Mouse (Mus musculus) liver, embryonic 12.5 days (tissue): ENCODE results near the gene Mpzl3. TPM values are rescaled to one million over a fixed set of nuclear protein-coding genes. Genes with fewer than 3 reads are reported as not detected.

Experiments
- ATAC-seq: fragments of 200-750 bp; cut with Nextera tagmentation; 2 replicates; pipeline ENCODE4 v1.8.0; 2017; ENCODE audit warnings: moderate number of reproducible peaks, mild to moderate bottlenecking, moderate library complexity
- H3K27ac ChIP-seq: fragments of 300-500 bp; sonication (generic); 2 replicates; pipeline ENCODE4 v1.5.1; 2016; ENCODE audit warnings: mild to moderate bottlenecking
- H3K27me3 ChIP-seq: fragments of 300-500 bp; sonication (generic); replicated peaks from 2 replicates; pipeline ENCODE4 v1.6.1; 2016; ENCODE audit warnings: mild to moderate bottlenecking, moderate library complexity
- H3K36me3 ChIP-seq: fragments of 300-500 bp; sonication (generic); 2 replicates; pipeline ENCODE4 v1.6.1; 2016; ENCODE audit warnings: mild to moderate bottlenecking, moderate library complexity
- H3K4me1 ChIP-seq: fragments of 300-500 bp; sonication (generic); 2 replicates; pipeline ENCODE4 v1.6.1; 2016
- H3K4me2 ChIP-seq: fragments of 300-500 bp; sonication (generic); 2 replicates; pipeline ENCODE4 v1.6.1; 2016; ENCODE audit warnings: mild to moderate bottlenecking, moderate library complexity
- H3K4me3 ChIP-seq: fragments of 300-500 bp; sonication (generic); 2 replicates; pipeline ENCODE4 v1.5.1; 2016; ENCODE audit warnings: mild to moderate bottlenecking, moderate library complexity
- H3K9ac ChIP-seq: fragments of 300-500 bp; sonication (generic); 2 replicates; pipeline ENCODE4 v1.6.1; 2016; ENCODE audit warnings: mild to moderate bottlenecking, moderate library complexity
- H3K9me3 ChIP-seq: fragments of 300-500 bp; sonication (generic); replicated peaks from 2 replicates; pipeline ENCODE4 v1.6.1; 2016; ENCODE audit warnings: mild to moderate bottlenecking, moderate library complexity
- WGBS: fragments of 180-500 bp; shearing (Covaris S2); methylation state at CpG from one replicate; pipeline ENCODE4 v1.1.7; 2016; ENCODE audit not compliant: insufficient replicate concordance; 5-methylcytosine and 5-hydroxymethylcytosine counted together
- polyA plus RNA-seq: library from polyadenylated mRNA; unstranded; fragments of >200 nt; fragmentation: Nextera tagmentation; extraction: Ambion mirVana; gene quantifications from 2 replicates; pipeline ENCODE4 v1.2.1, GENCODE M21; 2016

The Mpzl3 gene
- polyA plus RNA-seq, 1 experiment from 2014 or later = 1.1 TPM

- no peak overlapping the region for H3K9ac ChIP-seq
- H3K9me3 ChIP-seq = no peaks in the 10 kb centered on the region
- no peak for ATAC-seq
- no peak overlapping the region for H3K4me3 ChIP-seq
- no peaks in the 10 kb centered on the region; the same call in 1 of the 2 replicates for H3K4me1 ChIP-seq
- H3K36me3 ChIP-seq = no peaks in the 10 kb centered on the region
- H3K27me3 ChIP-seq = peaks cover 89% of the 10 kb centered on the region
- no peak overlapping the region for H3K4me2 ChIP-seq
- H3K27ac ChIP-seq = no peak overlapping the region
- 49% methylated on average over 9 of the region's 9 CpGs for WGBS
Observed at GRCm38 (mm10) chr9:45116819-45117218, 61.8 kb downstream of the Mpzl3 start.

- Histone ChIP-seq H3K4me1 (peaks cover 6% of the 10 kb centered on the region; the same call in 1 of the 2 replicates), H3K27me3 (peaks cover 89% of the 10 kb centered on the region), H3K27ac (no peak within 1 kb of the TSS), H3K9ac (0 out of 2 replicates have a peak within 1 kb of the TSS, but pooled peaks have one; percentile 17), H3K4me3 (peak within 1 kb of the TSS; percentile 35), H3K9me3 (no peaks in the 10 kb centered on the region), H3K4me2 (peak within 1 kb of the TSS; percentile 52), H3K36me3 (no peaks in the 10 kb centered on the region)
- 2% methylated on average over 12 of the region's 13 CpGs for WGBS
- ATAC-seq = no peak
Observed at GRCm38 (mm10) chr9:45117741-45118431, 62.9 kb downstream of the Mpzl3 start, which contains the start of gene Scn2b. Gene Scn2b, plus strand, starts transcription at chr9:45117782.

- Histone ChIP-seq H3K9ac (no peak overlapping the region), H3K4me2 (peak overlapping the region; percentile 52), H3K4me3 (peak overlapping the region; percentile 35), H3K4me1 (peaks cover 6% of the 10 kb centered on the region; the same call in 1 of the 2 replicates), H3K27ac (no peak overlapping the region), H3K9me3 (no peaks in the 10 kb centered on the region), H3K27me3 (peaks cover 84% of the 10 kb centered on the region), H3K36me3 (no peaks in the 10 kb centered on the region)
- 17% methylated on average over 10 of the region's 10 CpGs for WGBS
- ATAC-seq = no peak
Observed at GRCm38 (mm10) chr9:45118552-45118951, 63.6 kb downstream of the Mpzl3 start.

- Histone ChIP-seq H3K4me1 (peaks cover 6% of the 10 kb centered on the region; the same call in 1 of the 2 replicates), H3K27ac (no peak overlapping the region), H3K4me2 (no peak overlapping the region), H3K4me3 (no peak overlapping the region), H3K9me3 (no peaks in the 10 kb centered on the region), H3K9ac (no peak overlapping the region), H3K27me3 (peaks cover 76% of the 10 kb centered on the region), H3K36me3 (no peaks in the 10 kb centered on the region)
- ATAC-seq = no peak
- 68% methylated on average over 8 of the region's 8 CpGs for WGBS
Observed at GRCm38 (mm10) chr9:45119316-45119953, 64.4 kb downstream of the Mpzl3 start.

GRCm38 (mm10) chr9:45119954-45120530 lies 65.1 kb downstream of the Mpzl3 start:
- peaks cover 74% of the 10 kb centered on the region for H3K27me3 ChIP-seq
- H3K4me1 ChIP-seq = peaks cover 6% of the 10 kb centered on the region; the same call in 1 of the 2 replicates
- H3K4me2 ChIP-seq = no peak overlapping the region
- no peak overlapping the region for H3K27ac ChIP-seq
- 72% methylated on average over 14 of the region's 14 CpGs for WGBS
- no peak overlapping the region for H3K4me3 ChIP-seq
- H3K9me3 ChIP-seq = no peaks in the 10 kb centered on the region
- no peak overlapping the region for H3K9ac ChIP-seq
- H3K36me3 ChIP-seq = no peaks in the 10 kb centered on the region
- ATAC-seq = no peak

- Histone ChIP-seq H3K27ac (no peak overlapping the region), H3K27me3 (peaks cover 68% of the 10 kb centered on the region), H3K4me1 (peaks cover 6% of the 10 kb centered on the region; the same call in 1 of the 2 replicates), H3K9ac (no peak overlapping the region), H3K9me3 (no peaks in the 10 kb centered on the region), H3K4me3 (no peak overlapping the region), H3K36me3 (no peaks in the 10 kb centered on the region), H3K4me2 (no peak overlapping the region)
- 72% methylated on average over 6 of the region's 6 CpGs for WGBS
- no peak for ATAC-seq
Observed at GRCm38 (mm10) chr9:45120567-45120966, 65.6 kb downstream of the Mpzl3 start.

GRCm38 (mm10) chr9:45121001-45121400 lies 66.0 kb downstream of the Mpzl3 start:
- no peak overlapping the region for H3K9ac ChIP-seq
- H3K36me3 ChIP-seq = no peaks in the 10 kb centered on the region
- peaks cover 64% of the 10 kb centered on the region for H3K27me3 ChIP-seq
- peaks cover 6% of the 10 kb centered on the region; the same call in 1 of the 2 replicates for H3K4me1 ChIP-seq
- no peak for ATAC-seq
- no peak overlapping the region for H3K4me2 ChIP-seq
- H3K9me3 ChIP-seq = no peaks in the 10 kb centered on the region
- WGBS = 42% methylated on average over 6 of the region's 6 CpGs
- no peak overlapping the region for H3K27ac ChIP-seq
- no peak overlapping the region for H3K4me3 ChIP-seq

- H3K9me3 ChIP-seq = no peaks in the 10 kb centered on the region
- no peak for ATAC-seq
- H3K4me3 ChIP-seq = no peak overlapping the region
Observed at GRCm38 (mm10) chr9:45121769-45122168, 66.8 kb downstream of the Mpzl3 start.

GRCm38 (mm10) chr9:45122209-45122761 lies 67.3 kb downstream of the Mpzl3 start:
- Histone ChIP-seq H3K9me3 (no peaks in the 10 kb centered on the region), H3K4me1 (peaks cover 6% of the 10 kb centered on the region; the same call in 1 of the 2 replicates), H3K36me3 (no peaks in the 10 kb centered on the region), H3K9ac (no peak overlapping the region), H3K27me3 (peaks cover 64% of the 10 kb centered on the region), H3K4me2 (peak overlapping the region; percentile 25; the same call in 1 of the 2 replicates), H3K27ac (no peak overlapping the region), H3K4me3 (no peak overlapping the region)
- 16% methylated on average over 9 of the region's 9 CpGs for WGBS
- no peak for ATAC-seq

More at GRCm38 (mm10) chr9:45121769-45122168, 66.8 kb downstream of the Mpzl3 start:
- Histone ChIP-seq H3K4me1 (peaks cover 6% of the 10 kb centered on the region; the same call in 1 of the 2 replicates), H3K36me3 (no peaks in the 10 kb centered on the region), H3K27ac (no peak overlapping the region), H3K9ac (no peak overlapping the region), H3K4me2 (peak overlapping the region; percentile 25; the same call in 1 of the 2 replicates), H3K27me3 (peaks cover 64% of the 10 kb centered on the region)
- 4% methylated on average over 10 of the region's 10 CpGs for WGBS

GRCm38 (mm10) chr9:45125211-45125610 lies 70.2 kb downstream of the Mpzl3 start:
- no peaks in the 10 kb centered on the region for H3K9me3 ChIP-seq
- no peak for ATAC-seq
- H3K4me2 ChIP-seq = no peak overlapping the region
- no peaks in the 10 kb centered on the region for H3K36me3 ChIP-seq
- WGBS = 74% methylated on average over 14 of the region's 14 CpGs
- H3K27ac ChIP-seq = no peak overlapping the region
- peaks cover 6% of the 10 kb centered on the region; the same call in 1 of the 2 replicates for H3K4me1 ChIP-seq
- H3K4me3 ChIP-seq = no peak overlapping the region
- H3K9ac ChIP-seq = no peak overlapping the region
- peaks cover 57% of the 10 kb centered on the region for H3K27me3 ChIP-seq

- ATAC-seq = no peak
- no peak overlapping the region for H3K9ac ChIP-seq
- no peaks in the 10 kb centered on the region for H3K9me3 ChIP-seq
- no peak overlapping the region for H3K27ac ChIP-seq
- H3K4me1 ChIP-seq = peaks cover 5% of the 10 kb centered on the region; the same call in 1 of the 2 replicates
- 31% methylated on average over 7 of the region's 7 CpGs for WGBS
- H3K27me3 ChIP-seq = peaks cover 56% of the 10 kb centered on the region
- H3K4me3 ChIP-seq = no peak overlapping the region
- no peak overlapping the region for H3K4me2 ChIP-seq
- no peaks in the 10 kb centered on the region for H3K36me3 ChIP-seq
Observed at GRCm38 (mm10) chr9:45126941-45127340, 72.0 kb downstream of the Mpzl3 start.
